Mouse (Mus musculus) cerebellum, postnatal 25 days (tissue): ENCODE data around the gene Efhd1.

ENCODE experiments used
- DNase-seq, 2 experiments: peaks; one replicate each; pipeline ENCODE4 v3.0.0; 2021; ENCODE audit warnings: mixed read lengths in 2 of 2

The Efhd1 gene

GRCm38 (mm10) chr1:87264134-87265006 lies at the start of gene Efhd1:
Gene Efhd1, plus strand, starts transcription at chr1:87264363.
- DNase-seq = peak; percentile 47 to 66

- no peak for DNase-seq
These were observed 49.4 kb upstream of the Efhd1 start for GRCm38 (mm10) chr1:87214748-87215147.

- no peak for DNase-seq
These were observed 46.2 kb upstream of the Efhd1 start for GRCm38 (mm10) chr1:87217938-87218337.

GRCm38 (mm10) chr1:87225739-87226138 lies 38.4 kb upstream of the Efhd1 start:
- no peak for DNase-seq

- peak in 1 of 2 experiments; percentile 26 for DNase-seq
These were observed 37.6 kb upstream of the Efhd1 start for GRCm38 (mm10) chr1:87226409-87227159.

- peak; percentile 87 to 88 for DNase-seq
These were observed 37.0 kb upstream of the Efhd1 start for GRCm38 (mm10) chr1:87227160-87227550.

GRCm38 (mm10) chr1:87230606-87231005 lies 33.6 kb upstream of the Efhd1 start:
- DNase-seq = no peak

GRCm38 (mm10) chr1:87232197-87232596 lies 32.0 kb upstream of the Efhd1 start:
- DNase-seq = no peak

GRCm38 (mm10) chr1:87239056-87239455 lies 25.1 kb upstream of the Efhd1 start:
- no peak for DNase-seq

GRCm38 (mm10) chr1:87243021-87243420 lies 21.1 kb upstream of the Efhd1 start:
- no peak for DNase-seq

- no peak for DNase-seq
These were observed 18.7 kb upstream of the Efhd1 start for GRCm38 (mm10) chr1:87245430-87245829.

GRCm38 (mm10) chr1:87245929-87246815 lies 18.0 kb upstream of the Efhd1 start:
- DNase-seq = peak; percentile 91

GRCm38 (mm10) chr1:87252040-87252609 lies 12.0 kb upstream of the Efhd1 start:
- DNase-seq = no peak

GRCm38 (mm10) chr1:87255173-87255572 lies 9.0 kb upstream of the Efhd1 start:
- DNase-seq = no peak

- DNase-seq = no peak
These were observed 6.5 kb upstream of the Efhd1 start for GRCm38 (mm10) chr1:87257691-87258090.

GRCm38 (mm10) chr1:87258484-87258883 lies 5.7 kb upstream of the Efhd1 start:
- peak in 1 of 2 experiments; percentile 34 for DNase-seq

GRCm38 (mm10) chr1:87259316-87259715 lies 4.8 kb upstream of the Efhd1 start:
- no peak for DNase-seq

GRCm38 (mm10) chr1:87263257-87263656 lies 906 bp upstream of the Efhd1 start:
- DNase-seq = no peak

- no peak for DNase-seq
These were observed 398 bp upstream of the Efhd1 start for GRCm38 (mm10) chr1:87263796-87264133.

- peak in 1 of 2 experiments; percentile 26 for DNase-seq
These were observed 1.0 kb downstream of the Efhd1 start for GRCm38 (mm10) chr1:87265200-87265599.

GRCm38 (mm10) chr1:87266296-87267090 lies 2.3 kb downstream of the Efhd1 start:
- no peak for DNase-seq

GRCm38 (mm10) chr1:87270204-87270603 lies 6.0 kb downstream of the Efhd1 start:
- no peak for DNase-seq
